Comparison of ENCODE assay signal across 16 mouse cellular contexts in genomic region chr5:118516470-118516869, GRCm38 (mm10). TPM values are rescaled to one million over a fixed set of nuclear protein-coding genes. Genes with fewer than 3 reads are reported as not detected.
DNase-seq lines count a peak whose midpoint lies in the region; ATAC-seq and TF ChIP-seq lines count a peak whose summit lies in the region.
"Had no signal": no experiment of that assay in that cellular context is flagged by ENCODE, and none has a peak within 500 bp of the region (broad histone marks: within the 10 kb centered on the region; RNA-seq: fewer than 3 reads in every experiment).

No protein-coding gene starts in this region.

- H3K36me3 ChIP-seq in lung, embryonic 16.5 days (ENCODE audit: control insufficient read depth, insufficient read depth, low read length) = no peaks in the 10 kb centered on the region
- H3K36me3 ChIP-seq in embryonic facial prominence, embryonic 14.5 days (ENCODE audit: control insufficient read depth, insufficient read depth, low read length) = no peaks in the 10 kb centered on the region
- no peaks in the 10 kb centered on the region for H3K36me3 ChIP-seq in stomach, embryonic 15.5 days
- H3K36me3 ChIP-seq in forebrain, postnatal 0 days (ENCODE audit: insufficient read depth) = no peaks in the 10 kb centered on the region
- H3K36me3 ChIP-seq: lung, embryonic 15.5 days; midbrain, embryonic 12.5 days had no signal

- 0 out of 2 replicates have a peak overlapping the region, but pooled peaks have one; percentile 76 for H3K27ac ChIP-seq in lung, embryonic 16.5 days (ENCODE audit: low read length)
- peak overlapping the region; percentile 87 for H3K27ac ChIP-seq in embryonic facial prominence, embryonic 14.5 days (replicated peaks; ENCODE audit: low read depth, low read length)
- H3K27ac ChIP-seq in stomach, embryonic 15.5 days = peak overlapping the region; percentile 76; the same call in 1 of the 2 replicates
- no peak overlapping the region for H3K27ac ChIP-seq in forebrain, postnatal 0 days (ENCODE audit: low read depth, low read length)
- H3K27ac ChIP-seq: midbrain, embryonic 12.5 days had no signal

- DNase-seq in lung, adult 18-20 months = no peak
- DNase-seq in Muller cell, postnatal 12 days (ENCODE audit: inconsistent ontology term) = peak; percentile 6
- DNase-seq in embryonic facial prominence, embryonic 14.5 days (ENCODE audit: low spot score) = no peak
- DNase-seq in forebrain, postnatal 0 days = no peak
- DNase-seq in frontal cortex, postnatal 25 days (ENCODE audit: low spot score in 2 of 2) = no peak
- DNase-seq in left cerebral cortex, adult 18-20 months (ENCODE audit: low spot score in 2 of 2) = no peak
- DNase-seq: cerebellum, adult 2 months; heart, adult 18-20 months; left cerebral cortex, postnatal 4 days had no signal

- 42% methylated on average over 6 of the region's 6 CpGs for WGBS in lung, embryonic 16.5 days
- WGBS in embryonic facial prominence, embryonic 14.5 days = 37% methylated on average over 6 of the region's 6 CpGs
- WGBS in stomach, embryonic 15.5 days = 54% methylated on average over 6 of the region's 6 CpGs
- WGBS in forebrain, postnatal 0 days = 52% methylated on average over 6 of the region's 6 CpGs

- H3K27me3 ChIP-seq in lung, embryonic 16.5 days (ENCODE audit: control insufficient read depth, insufficient read depth, low read depth, low read length) = no peaks in the 10 kb centered on the region
- no peaks in the 10 kb centered on the region for H3K27me3 ChIP-seq in embryonic facial prominence, embryonic 14.5 days (replicated peaks; ENCODE audit: control insufficient read depth, insufficient read depth, low read length)
- H3K27me3 ChIP-seq in stomach, embryonic 15.5 days (replicated peaks) = no peaks in the 10 kb centered on the region
- no peaks in the 10 kb centered on the region for H3K27me3 ChIP-seq in forebrain, postnatal 0 days (ENCODE audit: insufficient read depth, low read length)
- H3K27me3 ChIP-seq: CH12.LX; lung, embryonic 15.5 days had no signal

- ATAC-seq in lung, embryonic 16.5 days (ENCODE audit: low read depth) = no peak
- ATAC-seq in embryonic facial prominence, embryonic 14.5 days (ENCODE audit: low read depth) = no peak
- no peak for ATAC-seq in stomach, embryonic 15.5 days (ENCODE audit: insufficient read depth, low FRiP score, low read depth)
- ATAC-seq in forebrain, postnatal 0 days = no peak
- ATAC-seq: activated CD4-positive, CD25-positive, alpha-beta regulatory T cell, adult 4 months; inflammation-experienced regulatory T-cells, adult 6 months had no signal

- H3K9me3 ChIP-seq in lung, embryonic 16.5 days (ENCODE audit: control insufficient read depth, low read length) = no peaks in the 10 kb centered on the region
- H3K9me3 ChIP-seq in embryonic facial prominence, embryonic 14.5 days (ENCODE audit: control insufficient read depth, low read length) = no peaks in the 10 kb centered on the region
- no peaks in the 10 kb centered on the region for H3K9me3 ChIP-seq in stomach, embryonic 15.5 days
- H3K9me3 ChIP-seq in forebrain, postnatal 0 days (ENCODE audit: low read length) = no peaks in the 10 kb centered on the region
- H3K9me3 ChIP-seq: lung, embryonic 15.5 days; midbrain, embryonic 12.5 days had no signal

- no peak overlapping the region for H3K4me2 ChIP-seq in lung, embryonic 16.5 days (ENCODE audit: low read depth, low read length)
- no peak overlapping the region; the same call in 1 of the 2 replicates for H3K4me2 ChIP-seq in embryonic facial prominence, embryonic 14.5 days (ENCODE audit: low read depth, low read length)
- H3K4me2 ChIP-seq in stomach, embryonic 15.5 days = no peak overlapping the region
- H3K4me2 ChIP-seq in forebrain, postnatal 0 days (ENCODE audit: low read depth) = no peak overlapping the region
- H3K4me2 ChIP-seq: lung, embryonic 15.5 days; midbrain, embryonic 12.5 days had no signal

- no peak overlapping the region for H3K9ac ChIP-seq in lung, embryonic 16.5 days (ENCODE audit: low read length)
- no peak overlapping the region for H3K9ac ChIP-seq in embryonic facial prominence, embryonic 14.5 days (ENCODE audit: low read depth, low read length)
- H3K9ac ChIP-seq in stomach, embryonic 15.5 days = no peak overlapping the region
- no peak overlapping the region for H3K9ac ChIP-seq in forebrain, postnatal 0 days
- H3K9ac ChIP-seq: lung, embryonic 15.5 days; midbrain, embryonic 12.5 days had no signal

- no peak overlapping the region for H3K4me3 ChIP-seq in lung, embryonic 16.5 days (ENCODE audit: low read length)
- no peak overlapping the region for H3K4me3 ChIP-seq in embryonic facial prominence, embryonic 14.5 days (ENCODE audit: low read depth, low read length)
- no peak overlapping the region for H3K4me3 ChIP-seq in stomach, embryonic 15.5 days (replicated peaks)
- no peak overlapping the region for H3K4me3 ChIP-seq in forebrain, postnatal 0 days (ENCODE audit: low read depth, low read length)
- H3K4me3 ChIP-seq: lung, embryonic 15.5 days; midbrain, embryonic 12.5 days had no signal

- no peak for TF ChIP-seq CTCF in forebrain, postnatal 0 days (IDR thresholded peaks at IDR 0.05; ENCODE audit: low read depth)

- H3K4me1 ChIP-seq in lung, embryonic 16.5 days (replicated peaks; ENCODE audit: control insufficient read depth, insufficient read depth, low read length) = peaks cover 30% of the 10 kb centered on the region
- peaks cover 49% of the 10 kb centered on the region for H3K4me1 ChIP-seq in embryonic facial prominence, embryonic 14.5 days (ENCODE audit: control insufficient read depth, insufficient read depth, low read length)
- peaks cover 25% of the 10 kb centered on the region for H3K4me1 ChIP-seq in stomach, embryonic 15.5 days
- H3K4me1 ChIP-seq in forebrain, postnatal 0 days (ENCODE audit: insufficient read depth) = peaks cover 20% of the 10 kb centered on the region

RNA-seq across cellular contexts. Expression of gene Med13l, which starts 44.0 kb away (rescaled TPM):
- polyA plus RNA-seq in lung, embryonic 16.5 days (2015; fragmentation: Nextera tagmentation; extraction: Ambion mirVana) = 9.5 and 11.0 TPM in 2 replicates
- polyA plus RNA-seq in embryonic facial prominence, embryonic 14.5 days (2014; fragmentation: Nextera tagmentation; extraction: Ambion mirVana) = 15.7 and 16.5 TPM in 2 replicates
- 10.7 and 11.5 TPM in 2 replicates for polyA plus RNA-seq in stomach, embryonic 15.5 days (2015; fragmentation: Nextera tagmentation; extraction: Ambion mirVana)
- 27.9 and 31.0 TPM in 2 replicates for total RNA-seq in forebrain, postnatal 0 days (2014; rRNA removed)
- polyA plus RNA-seq in forebrain, postnatal 0 days (2015; fragmentation: Nextera tagmentation; extraction: Ambion mirVana) = 9.1 and 12.5 TPM in 2 replicates
- 100 to 1,000 TPM; 108 to 109 TPM for total RNA-seq in left cerebral cortex, adult 18-20 months (2021)
